Mouse (Mus musculus): ENCODE data around the gene Pnkd.

GRCm38 (mm10) chr1:74238136-74238535, 46.6 kb upstream of the Pnkd start:
- TF ChIP-seq CTCF (IDR thresholded peaks at IDR 0.05; ENCODE audit: extremely low read depth, insufficient read length, insufficient replicate concordance, low read depth, low read length) (no peak), POLR2A (IDR thresholded peaks at IDR 0.05; ENCODE audit: low read depth, low read length) (no peak)

All from small intestine, adult 2 months (tissue).